In genomic region chr16:21358313-21358920, GRCm38 (mm10) we compare ENCODE assay signal across 11 mouse cellular contexts.
A peak's percentile ranks its signal among the peaks of the same experiment; 100 is the strongest.
DNase-seq lines count a peak whose midpoint lies in the region; ATAC-seq lines count a peak whose summit lies in the region.
"Had no signal": no experiment of that assay in that cellular context is flagged by ENCODE, and none has a peak within 500 bp of the region (broad histone marks: within the 10 kb centered on the region; RNA-seq: fewer than 3 reads in every experiment).

No protein-coding gene starts in this region.

- intact Hi-C loops in left cerebral cortex, postnatal 4 days (cut with DNase I) = no loop called here

- ATAC-seq in erythroid progenitor cell, adult 5-6 weeks (replicated peaks; ENCODE audit: low FRiP score, poor library complexity, severe bottlenecking) = peak; percentile 28
- ATAC-seq in megakaryocyte progenitor cell, adult 5-6 weeks (replicated peaks; ENCODE audit: poor library complexity) = peak; percentile 32
- ATAC-seq: hindbrain, postnatal 0 days had no signal

- DNase-seq in left cerebral cortex, adult 18-20 months (ENCODE audit: low spot score in 2 of 2) = peak; percentile 35 to 58
- no peak for DNase-seq in left cerebral cortex, postnatal 4 days
- peak; percentile 30 for DNase-seq in MN1 (ENCODE audit: low spot score)
- no peak for DNase-seq in thymus, postnatal 36 days
- DNase-seq in heart, adult 9 months (ENCODE audit: low spot score in 2 of 2) = no peak
- DNase-seq in thymus, adult 18-20 months = no peak
- DNase-seq: cerebellum, adult 2 months; gastrocnemius, postnatal 10 days had no signal

Comparison
In these comparisons a context has a peak if more than half of its experiments do, and no peak if none do; other contexts are left out.
1. DNase-seq: peak in left cerebral cortex, adult 18-20 months (2 of 2) and MN1 (single experiment); none in left cerebral cortex, postnatal 4 days (single experiment), thymus, postnatal 36 days (0 of 2), heart, adult 9 months (0 of 2) and thymus, adult 18-20 months (0 of 2).